Mouse (Mus musculus) midbrain, embryonic 15.5 days (tissue): ENCODE data around the gene Zfp689. TPM values are rescaled to one million over a fixed set of nuclear protein-coding genes. Genes with fewer than 3 reads are reported as not detected.

Experiments
- ATAC-seq: fragments of 200-750 bp; cut with Nextera tagmentation; replicated peaks from 2 replicates; pipeline ENCODE4 v1.8.0; 2017; ENCODE audit warnings: moderate TSS enrichment
- H3K27ac ChIP-seq: fragments of 300-500 bp; sonication (generic); 2 replicates; pipeline ENCODE4 v1.5.1; 2015; ENCODE audit warnings: mild to moderate bottlenecking, inconsistent platforms
- H3K27me3 ChIP-seq: fragments of 300-500 bp; sonication (generic); replicated peaks from 2 replicates; pipeline ENCODE4 v1.6.1; 2015; ENCODE audit warnings: inconsistent platforms
- H3K36me3 ChIP-seq: fragments of 300-500 bp; sonication (generic); replicated peaks from 2 replicates; pipeline ENCODE4 v1.6.1; 2015; ENCODE audit warnings: inconsistent platforms
- H3K4me1 ChIP-seq: fragments of 300-500 bp; sonication (generic); 2 replicates; pipeline ENCODE4 v1.6.1; 2015; ENCODE audit warnings: inconsistent platforms
- H3K4me2 ChIP-seq: fragments of 300-500 bp; sonication (generic); 2 replicates; pipeline ENCODE4 v1.6.1; 2015; ENCODE audit warnings: inconsistent platforms, mild to moderate bottlenecking, moderate library complexity
- H3K4me3 ChIP-seq: fragments of 300-500 bp; sonication (generic); 2 replicates; pipeline ENCODE4 v1.5.1; 2015; ENCODE audit warnings: mild to moderate bottlenecking, inconsistent platforms
- H3K9ac ChIP-seq: fragments of 300-500 bp; sonication (generic); 2 replicates; pipeline ENCODE4 v1.6.1; 2015; ENCODE audit warnings: mild to moderate bottlenecking, inconsistent platforms
- H3K9me3 ChIP-seq: fragments of 300-500 bp; sonication (generic); 2 replicates; pipeline ENCODE4 v1.6.1; 2016; ENCODE audit warnings: inconsistent platforms
- WGBS: fragments of 180-500 bp; shearing (Covaris S2); methylation state at CpG from one replicate; pipeline ENCODE4 v1.1.7; 2015; ENCODE audit warnings: mixed read lengths; 5-methylcytosine and 5-hydroxymethylcytosine counted together
- polyA plus RNA-seq: library from polyadenylated mRNA; unstranded; fragments of >200 nt; fragmentation: Nextera tagmentation; extraction: Ambion mirVana; gene quantifications from 2 replicates; pipeline ENCODE4 v1.2.1, GENCODE M21; 2015

Zfp689 gene
- polyA plus RNA-seq, 1 experiment from 2014 or later, result 16.4 TPM

DNA sequence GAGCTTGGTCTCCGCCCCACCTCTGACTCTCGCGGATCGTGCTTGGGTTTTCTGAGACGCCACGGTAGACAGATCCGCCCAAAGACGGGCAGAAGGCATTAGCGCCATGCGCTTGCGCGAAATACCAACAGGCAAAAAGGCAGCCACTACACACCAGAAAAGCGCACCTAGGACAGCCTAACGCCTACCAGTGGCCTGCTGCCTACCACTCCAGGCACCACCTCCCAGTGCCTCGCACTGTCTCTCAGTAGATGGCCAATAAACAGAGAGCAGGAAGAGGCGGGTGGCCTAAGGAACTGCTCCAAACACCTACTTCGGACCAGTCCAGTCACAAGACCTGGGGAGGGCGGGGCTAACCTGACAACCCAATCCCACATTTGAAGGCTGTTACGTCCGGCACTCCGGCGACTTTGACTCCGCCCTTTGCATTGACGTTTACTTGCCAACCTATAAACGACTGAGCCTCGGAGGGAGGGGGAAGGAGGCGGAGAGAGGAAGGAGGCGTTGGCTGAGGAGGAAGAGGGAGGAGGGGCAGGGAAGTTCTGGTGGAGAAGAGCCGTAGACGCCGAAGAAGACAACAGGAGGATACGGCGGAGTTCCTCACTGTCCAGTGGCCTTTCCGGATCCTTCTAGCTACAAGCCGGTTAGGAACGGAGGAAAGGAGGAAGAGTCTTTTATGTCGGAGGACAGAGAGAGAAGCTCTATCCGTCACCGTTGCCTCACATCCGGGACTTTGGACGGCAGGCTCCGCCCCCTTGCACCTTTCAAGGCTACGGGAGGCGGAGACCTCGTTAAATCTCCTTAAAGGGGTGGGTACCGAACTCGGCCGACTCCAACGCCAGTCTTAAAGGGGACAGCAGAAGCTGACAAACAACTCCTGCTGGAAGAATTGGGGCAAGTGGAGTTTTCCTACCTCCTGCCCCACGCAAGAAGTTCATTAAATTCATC, 29.0 kb upstream of the Zfp689 start:
- Histone ChIP-seq H3K27ac (peak overlapping the region; percentile 96), H3K27me3 (no peaks in the 10 kb centered on the region), H3K9me3 (no peaks in the 10 kb centered on the region), H3K9ac (peak overlapping the region; percentile 93), H3K36me3 (peaks cover 39% of the 10 kb centered on the region), H3K4me3 (peak overlapping the region; percentile 86), H3K4me1 (peaks cover 28% of the 10 kb centered on the region), H3K4me2 (peak overlapping the region; percentile 94)
- under 1% methylated on average over 50 of the region's 50 CpGs for WGBS
- peak; percentile 93 for ATAC-seq

DNA sequence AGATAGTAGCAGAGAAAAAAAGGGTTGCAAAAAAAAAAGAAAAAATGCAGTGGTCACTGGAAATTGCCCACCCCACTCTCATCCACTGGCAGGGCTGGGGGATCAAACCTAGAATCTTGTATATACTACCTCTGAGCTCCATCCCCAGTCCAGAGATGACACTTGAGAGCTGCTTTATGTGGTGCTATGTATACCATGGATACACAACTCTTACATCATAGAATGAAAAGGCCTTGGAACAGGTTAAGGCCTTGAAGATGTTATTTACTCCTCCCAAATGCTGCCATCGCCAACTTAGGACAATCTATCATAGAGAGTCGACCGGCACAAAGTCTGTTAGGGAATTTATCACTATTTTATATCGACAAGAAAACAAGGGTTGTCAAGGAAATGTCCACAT, 27.9 kb upstream of the Zfp689 start:
- Histone ChIP-seq H3K9me3 (no peaks in the 10 kb centered on the region), H3K4me3 (peak overlapping the region; percentile 86), H3K9ac (peak overlapping the region; percentile 93; the same call in 1 of the 2 replicates), H3K4me2 (peak overlapping the region; percentile 94), H3K4me1 (peaks cover 36% of the 10 kb centered on the region), H3K27ac (peak overlapping the region; percentile 96), H3K27me3 (no peaks in the 10 kb centered on the region), H3K36me3 (peaks cover 31% of the 10 kb centered on the region)
- ATAC-seq, result no peak
- 85% methylated on average over 4 of the region's 4 CpGs for WGBS

DNA sequence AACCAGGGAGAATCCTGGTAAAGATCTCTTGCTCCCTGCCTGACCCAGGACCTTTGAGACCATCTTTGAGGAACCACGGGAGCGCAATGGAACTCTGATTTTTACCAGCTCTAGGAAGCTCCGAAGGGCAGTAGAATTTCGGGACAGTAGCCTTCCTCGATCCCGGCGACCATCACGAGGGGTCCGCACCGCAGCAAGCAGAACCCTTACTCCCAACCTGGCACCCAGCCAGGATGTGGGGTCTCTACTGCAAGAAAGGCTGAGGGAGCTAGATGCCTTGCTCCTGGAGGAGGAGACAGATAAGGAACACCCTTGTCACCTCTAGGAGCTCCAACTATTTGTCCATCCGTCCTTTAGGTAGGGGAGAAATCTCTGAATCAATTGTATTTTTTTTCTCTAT, 27.4 kb upstream of the Zfp689 start:
- no peaks in the 10 kb centered on the region for H3K27me3 ChIP-seq
- 95% methylated on average over 11 of the region's 11 CpGs for WGBS
- no peaks in the 10 kb centered on the region for H3K9me3 ChIP-seq
- peaks cover 31% of the 10 kb centered on the region for H3K36me3 ChIP-seq
- ATAC-seq, result no peak
- no peak overlapping the region for H3K4me2 ChIP-seq
- H3K9ac ChIP-seq, result no peak overlapping the region
- H3K27ac ChIP-seq, result no peak overlapping the region
- H3K4me1 ChIP-seq, result peaks cover 35% of the 10 kb centered on the region
- no peak overlapping the region for H3K4me3 ChIP-seq

DNA sequence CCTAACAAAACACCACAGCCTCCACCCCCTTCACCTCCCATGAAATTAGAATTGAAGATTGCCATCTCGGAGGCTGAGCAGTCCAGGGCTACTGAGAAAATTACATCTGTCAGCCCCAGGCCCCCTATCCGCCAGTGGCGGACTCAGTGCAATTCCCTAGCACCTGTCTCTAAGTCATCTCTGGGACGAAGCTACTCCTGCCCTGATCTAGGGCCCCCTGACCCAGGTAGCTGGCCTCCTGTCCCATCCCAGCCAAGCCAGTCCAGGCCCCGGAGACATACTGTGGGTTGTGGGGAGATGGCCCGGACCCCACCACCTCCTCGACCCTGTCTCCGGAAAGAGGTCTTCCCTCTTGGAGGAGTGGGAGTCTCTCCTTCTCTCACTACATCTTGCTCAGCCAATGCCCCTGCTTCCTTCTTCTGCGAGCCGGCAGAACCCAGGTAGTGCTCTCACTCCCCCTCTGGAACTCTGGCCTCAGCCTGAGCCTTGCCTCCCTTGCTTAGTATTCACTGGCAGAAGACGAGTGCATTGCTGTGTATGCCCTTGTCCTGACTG, 26.3 kb upstream of the Zfp689 start:
- no peaks in the 10 kb centered on the region for H3K27me3 ChIP-seq
- H3K9ac ChIP-seq, result no peak overlapping the region
- H3K27ac ChIP-seq, result no peak overlapping the region
- WGBS, result 93% methylated on average over 11 of the region's 11 CpGs
- no peak for ATAC-seq
- peaks cover 24% of the 10 kb centered on the region for H3K4me1 ChIP-seq
- H3K4me3 ChIP-seq, result no peak overlapping the region
- no peak overlapping the region for H3K4me2 ChIP-seq
- no peaks in the 10 kb centered on the region for H3K9me3 ChIP-seq
- peaks cover 31% of the 10 kb centered on the region for H3K36me3 ChIP-seq

DNA sequence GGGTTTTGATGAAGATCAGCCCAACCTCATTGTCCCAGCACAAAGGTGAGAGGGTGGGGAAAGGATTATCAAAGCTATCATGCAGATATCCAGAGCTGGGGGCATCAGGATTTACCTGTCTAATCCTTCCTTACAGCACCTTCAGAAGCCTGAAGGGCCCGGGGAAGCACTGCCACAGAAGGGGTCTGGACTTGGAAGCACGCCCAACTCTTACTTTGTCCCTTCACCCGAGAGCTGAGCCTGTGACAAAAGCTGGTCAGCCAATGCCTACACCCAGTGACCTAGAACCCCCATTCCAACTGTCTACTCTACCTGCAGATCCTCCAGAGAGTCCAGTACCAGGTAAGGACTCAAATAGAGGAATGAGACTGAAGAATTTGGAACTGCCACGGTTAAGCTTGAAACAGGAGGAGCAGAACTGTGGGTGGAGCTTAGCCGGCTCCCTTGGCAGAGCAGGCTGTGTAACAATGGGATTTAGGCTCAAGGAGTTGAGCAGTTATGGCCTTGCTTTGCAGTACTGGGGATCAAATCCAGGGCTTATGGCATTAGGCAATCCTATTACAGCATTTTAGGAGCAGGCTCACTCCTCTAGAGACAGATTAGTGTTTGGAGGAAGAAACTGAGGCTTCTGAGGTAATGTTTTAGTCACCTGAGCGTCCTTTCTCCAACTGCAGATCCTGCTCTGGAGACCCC, 25.6 kb upstream of the Zfp689 start:
- H3K27ac ChIP-seq, result no peak overlapping the region
- 74% methylated on average over 6 of the region's 6 CpGs for WGBS
- H3K27me3 ChIP-seq, result no peaks in the 10 kb centered on the region
- peaks cover 31% of the 10 kb centered on the region for H3K36me3 ChIP-seq
- ATAC-seq, result no peak
- H3K4me2 ChIP-seq, result no peak overlapping the region
- H3K4me1 ChIP-seq, result peaks cover 23% of the 10 kb centered on the region
- H3K9ac ChIP-seq, result no peak overlapping the region
- no peak overlapping the region for H3K4me3 ChIP-seq
- no peaks in the 10 kb centered on the region for H3K9me3 ChIP-seq

DNA sequence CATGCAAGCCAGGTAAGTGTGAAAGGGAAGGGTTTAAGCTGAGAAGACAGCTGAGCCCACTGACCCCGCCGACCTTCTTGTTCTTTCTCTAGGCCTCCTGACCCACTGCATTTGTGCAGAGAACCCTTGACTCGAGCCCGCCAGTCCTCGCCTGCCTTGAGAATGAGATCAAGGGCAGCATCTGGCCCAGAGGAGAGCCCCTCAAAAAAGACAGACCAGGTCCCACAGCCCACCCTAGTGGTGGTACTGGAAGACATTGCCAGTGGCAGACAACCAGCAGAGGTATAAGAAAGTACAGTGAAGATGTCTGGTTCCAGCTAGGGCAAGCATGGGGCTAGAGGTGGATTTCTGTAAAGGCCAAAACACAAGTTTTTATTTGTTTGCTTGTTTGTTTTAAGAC, 24.7 kb upstream of the Zfp689 start:
- Histone ChIP-seq H3K36me3 (peaks cover 31% of the 10 kb centered on the region), H3K9ac (no peak overlapping the region), H3K27ac (no peak overlapping the region; the same call in 1 of the 2 replicates), H3K4me3 (no peak overlapping the region), H3K27me3 (no peaks in the 10 kb centered on the region), H3K4me1 (peaks cover 29% of the 10 kb centered on the region), H3K4me2 (no peak overlapping the region), H3K9me3 (no peaks in the 10 kb centered on the region)
- WGBS, result 72% methylated on average over 5 of the region's 5 CpGs
- no peak for ATAC-seq

DNA sequence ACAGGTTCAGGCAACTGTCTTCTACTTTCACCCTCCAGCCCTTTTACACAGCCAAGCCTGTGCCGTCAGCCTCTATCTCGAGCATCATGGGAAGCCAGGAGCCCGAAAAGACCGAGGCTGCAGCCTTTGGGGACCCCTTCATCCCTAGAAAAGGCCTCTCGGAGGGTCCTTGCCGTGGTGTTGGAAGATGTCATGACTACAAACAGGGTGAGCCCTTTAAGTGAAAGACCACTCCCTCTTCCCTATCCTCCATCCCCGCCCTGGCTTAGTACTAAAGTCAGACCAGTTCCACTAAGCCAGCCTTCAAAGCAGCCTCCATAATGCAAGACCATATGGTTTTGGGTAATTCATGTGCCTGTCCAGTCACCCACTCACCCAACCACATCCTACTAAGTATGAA, 23.1 kb upstream of the Zfp689 start:
- Histone ChIP-seq H3K27ac (peak overlapping the region; percentile 94), H3K4me3 (peak overlapping the region; percentile 68), H3K27me3 (no peaks in the 10 kb centered on the region), H3K4me1 (peaks cover 24% of the 10 kb centered on the region), H3K4me2 (peak overlapping the region; percentile 70), H3K9me3 (no peaks in the 10 kb centered on the region), H3K9ac (peak overlapping the region; percentile 91), H3K36me3 (peaks cover 31% of the 10 kb centered on the region)
- WGBS, result under 1% methylated on average over 7 of the region's 7 CpGs
- no peak for ATAC-seq

DNA sequence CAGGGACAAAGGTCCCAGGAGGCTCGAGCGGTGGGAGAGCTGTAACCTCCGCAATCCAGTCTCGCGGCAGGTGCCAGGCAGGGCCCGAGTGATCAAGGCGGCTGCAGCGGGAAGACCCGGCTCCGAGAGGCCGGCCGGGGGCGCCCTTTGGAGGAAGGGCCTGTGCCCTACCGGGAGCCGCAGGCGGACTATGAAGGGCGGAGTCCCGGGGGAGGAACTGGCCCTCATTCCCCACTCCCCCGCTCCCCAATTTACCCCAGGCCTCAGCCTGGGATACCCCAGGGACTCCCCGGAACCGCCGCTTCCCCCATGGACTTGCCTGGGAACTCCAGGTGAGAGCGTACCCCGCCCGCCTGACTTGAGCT, 22.7 kb upstream of the Zfp689 start:
- Histone ChIP-seq H3K4me2 (peak overlapping the region; percentile 70), H3K4me1 (peaks cover 20% of the 10 kb centered on the region), H3K27ac (peak overlapping the region; percentile 94), H3K27me3 (no peaks in the 10 kb centered on the region), H3K9ac (peak overlapping the region; percentile 91), H3K4me3 (peak overlapping the region; percentile 68), H3K36me3 (peaks cover 31% of the 10 kb centered on the region), H3K9me3 (no peaks in the 10 kb centered on the region)
- peak; percentile 34 for ATAC-seq
- under 1% methylated on average over 25 of the region's 25 CpGs for WGBS

DNA sequence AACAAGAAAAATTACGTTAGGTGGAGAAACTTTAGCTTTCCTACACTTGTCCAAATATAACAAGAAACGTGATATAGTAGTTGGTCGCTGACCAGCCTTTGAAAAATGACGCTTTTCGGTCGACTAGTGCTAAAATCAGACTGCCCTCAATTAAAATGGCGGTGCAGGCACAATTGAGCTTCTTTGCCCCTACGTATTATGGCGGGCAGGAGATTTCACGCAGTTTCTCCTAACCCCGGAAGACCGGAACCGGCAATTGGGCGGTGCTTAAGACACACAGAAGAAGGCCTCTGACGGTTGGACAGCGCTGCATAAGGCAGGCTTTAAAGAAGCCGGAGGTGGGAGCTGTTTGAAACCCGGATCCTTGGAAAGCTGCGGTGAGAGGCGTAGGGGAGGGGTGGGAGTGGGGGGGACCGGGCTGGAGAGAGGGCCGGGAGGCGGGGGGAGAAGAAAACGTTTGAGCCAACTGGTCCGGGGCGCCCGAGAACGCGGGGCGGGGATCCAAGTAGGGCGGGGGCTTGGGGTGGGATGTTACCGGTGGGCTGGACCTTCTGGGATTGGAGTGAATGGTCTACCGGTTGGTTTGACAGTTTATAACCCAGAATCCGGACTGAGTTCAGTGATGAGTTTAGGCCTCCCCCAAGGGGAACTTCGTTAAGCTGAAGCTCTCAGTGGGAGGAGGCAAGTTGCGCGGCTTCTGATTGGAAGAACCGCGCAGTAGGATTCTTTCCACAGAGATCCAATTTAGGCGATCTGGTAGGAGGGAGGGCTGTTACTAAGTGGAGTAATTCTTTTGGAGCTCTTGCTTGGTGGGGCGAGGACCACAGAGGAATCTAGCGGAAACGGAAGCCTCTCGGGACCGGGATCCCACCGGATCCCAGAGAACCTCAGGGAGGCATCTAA, 22.0 kb upstream of the Zfp689 start:
- Histone ChIP-seq H3K36me3 (peaks cover 26% of the 10 kb centered on the region), H3K9me3 (no peaks in the 10 kb centered on the region), H3K9ac (peak overlapping the region; percentile 91), H3K4me3 (peak overlapping the region; percentile 68), H3K4me1 (peaks cover 20% of the 10 kb centered on the region), H3K4me2 (peak overlapping the region; percentile 70), H3K27me3 (no peaks in the 10 kb centered on the region), H3K27ac (peak overlapping the region; percentile 94)
- under 1% methylated on average over 46 of the region's 46 CpGs for WGBS
- peak; percentile 95 for ATAC-seq

DNA sequence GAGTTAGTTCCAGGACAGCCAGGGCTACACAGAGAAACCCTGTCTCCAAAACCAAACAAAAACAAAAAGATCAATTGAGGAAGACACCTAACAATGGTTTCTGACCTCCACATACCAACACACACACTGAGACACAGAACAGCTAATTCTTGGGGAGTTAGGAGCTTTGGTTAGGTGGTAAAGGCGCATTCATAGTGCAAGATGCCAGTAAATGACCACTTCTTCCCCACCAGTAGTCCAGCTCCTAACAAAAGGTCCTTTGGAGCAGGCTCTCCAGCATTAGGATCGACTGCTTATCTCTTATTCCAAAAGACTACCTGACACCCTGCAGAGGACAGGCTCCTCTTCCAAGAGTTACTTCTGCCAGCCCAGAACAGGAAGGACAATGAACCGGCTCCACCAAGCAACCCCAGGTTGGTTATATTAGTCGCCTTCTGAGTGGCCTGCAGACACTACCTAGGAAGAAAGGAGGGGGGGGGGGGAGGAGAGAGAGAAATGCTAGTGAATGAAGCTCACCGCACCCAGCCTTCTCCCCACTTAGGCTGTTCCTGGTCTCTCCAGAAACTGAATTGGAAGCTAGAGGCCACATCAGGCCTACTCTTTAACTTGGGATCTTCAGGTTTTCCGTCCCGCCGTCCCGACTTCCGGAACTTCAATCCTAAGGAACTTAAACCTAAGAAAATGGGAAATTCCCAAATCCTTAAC, 21.2 kb upstream of the Zfp689 start:
- Histone ChIP-seq H3K27ac (peak overlapping the region; percentile 94), H3K4me3 (peak overlapping the region; percentile 68), H3K4me2 (peak overlapping the region; percentile 70), H3K36me3 (peaks cover 18% of the 10 kb centered on the region), H3K27me3 (no peaks in the 10 kb centered on the region), H3K9me3 (no peaks in the 10 kb centered on the region), H3K4me1 (peaks cover 20% of the 10 kb centered on the region), H3K9ac (peak overlapping the region; percentile 91)
- WGBS, result 8% methylated on average over 10 of the region's 10 CpGs
- 0 out of 2 replicates have a peak, but pooled peaks have one; percentile 17 for ATAC-seq

DNA sequence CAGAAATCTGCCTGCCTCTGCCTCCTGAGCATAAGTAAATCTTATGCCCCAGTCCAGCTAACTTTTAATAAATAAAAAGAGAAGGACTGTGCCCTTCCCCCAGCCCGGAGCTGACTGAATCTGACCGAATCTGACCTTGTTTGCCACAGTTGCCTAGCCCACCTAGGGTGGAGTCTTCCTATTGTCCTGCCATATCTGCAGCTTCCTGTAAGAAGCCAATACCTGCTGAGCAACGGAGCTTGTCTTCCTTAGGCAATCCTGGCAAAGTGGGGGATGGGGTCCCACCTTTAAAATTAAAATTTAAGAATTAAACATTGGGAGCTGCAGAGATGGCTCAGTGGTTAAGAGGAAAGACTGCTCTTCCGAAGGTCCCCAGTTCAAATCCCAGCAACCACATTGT, 17.6 kb upstream of the Zfp689 start:
- no peak overlapping the region for H3K4me3 ChIP-seq
- no peak for ATAC-seq
- H3K9me3 ChIP-seq, result no peaks in the 10 kb centered on the region
- WGBS, result 92% methylated on average over 4 of the region's 4 CpGs
- H3K27me3 ChIP-seq, result no peaks in the 10 kb centered on the region
- no peak overlapping the region for H3K27ac ChIP-seq
- no peak overlapping the region for H3K4me2 ChIP-seq
- H3K9ac ChIP-seq, result no peak overlapping the region
- peaks cover 12% of the 10 kb centered on the region for H3K4me1 ChIP-seq
- H3K36me3 ChIP-seq, result no peaks in the 10 kb centered on the region
